Mouse (Mus musculus) spleen, adult 2 months (tissue): ENCODE results near the gene Ssr1.
A peak's percentile ranks its signal among the peaks of the same experiment; 100 is the strongest.

Experiments used
- CTCF ChIP-seq: fragments of 200-500 bp; IDR thresholded peaks from 2 replicates; pipeline ENCODE4 v1.5.1; 2011; ENCODE audit warnings: mild to moderate bottlenecking, inconsistent platforms; ENCODE audit not compliant: insufficient read depth, insufficient read length, insufficient replicate concordance; ENCODE audit errors: extremely low read depth
- POLR2A ChIP-seq: fragments of 200-500 bp; IDR thresholded peaks from 2 replicates; pipeline ENCODE4 v1.6.1; 2011; ENCODE audit warnings: low read depth, low read length, inconsistent platforms

DNA sequence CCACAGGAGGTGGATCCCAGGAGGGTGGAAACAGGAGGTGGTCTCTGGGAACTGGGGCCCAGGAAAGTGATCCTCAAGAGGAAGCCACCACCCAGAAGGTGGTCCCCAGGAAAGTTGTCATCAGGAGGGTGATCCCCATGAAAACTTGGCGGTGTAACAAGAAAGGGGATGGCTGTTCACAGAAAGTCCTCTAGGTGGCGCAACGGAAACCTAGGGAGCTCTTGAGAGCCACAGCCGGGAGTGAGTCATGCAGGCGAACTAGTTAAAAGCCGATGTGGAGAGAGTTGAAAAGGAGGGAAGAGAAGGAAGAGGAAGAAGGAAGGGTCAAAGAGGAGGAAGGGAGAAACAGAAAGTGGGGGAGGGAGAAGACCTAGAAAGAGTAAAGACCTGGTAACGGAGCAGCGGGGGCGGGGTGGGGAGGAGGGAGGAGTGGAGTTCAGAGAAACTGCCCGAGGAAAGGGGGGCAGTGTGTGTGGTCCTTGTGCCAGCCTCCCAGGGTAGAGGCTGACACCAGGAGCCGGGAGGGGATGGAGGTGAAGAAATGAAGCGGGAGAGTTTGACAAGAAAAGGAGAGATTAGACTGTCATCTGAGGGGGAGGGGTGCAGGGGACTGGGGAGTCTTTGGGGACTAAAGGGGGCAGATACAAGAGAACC lies 30.5 kb downstream of the Ssr1 start:
- no peak for TF ChIP-seq POLR2A
- TF ChIP-seq CTCF, result peak; percentile 69; the same call in 1 of the 2 replicates
